Mouse (Mus musculus): ENCODE data around the gene Magi2.

Magi2 gene

GRCm38 (mm10) chr5:19933190-19933589 is 706.4 kb downstream of the Magi2 start:
- DNase-seq (ENCODE audit: low read depth, low spot score), result no peak

GRCm38 (mm10) chr5:19951102-19951501 is 724.3 kb downstream of the Magi2 start:
- no peak for DNase-seq (ENCODE audit: low read depth, low spot score)

DNA sequence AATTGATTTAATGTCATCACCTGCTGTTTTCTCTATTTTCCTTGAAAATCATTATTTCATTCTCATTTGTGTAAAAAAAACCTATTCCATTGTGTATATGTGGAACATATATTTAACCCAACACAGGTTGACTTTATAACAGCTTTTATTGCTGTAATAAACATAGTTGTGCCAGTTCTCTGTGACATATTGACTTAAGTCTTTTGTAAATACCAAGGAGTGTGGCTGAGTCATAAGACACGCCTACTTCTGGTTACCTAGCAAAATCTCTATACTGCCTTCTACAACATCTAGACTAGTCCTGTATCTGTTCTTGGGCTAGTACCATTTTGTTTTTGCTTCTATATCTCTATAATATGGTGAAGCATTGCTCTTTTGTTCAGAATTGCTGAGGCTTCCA is 737.3 kb downstream of the Magi2 start:
- DNase-seq (ENCODE audit: low read depth, low spot score), result no peak

- no peak for DNase-seq (ENCODE audit: low read depth, low spot score)
Observed at GRCm38 (mm10) chr5:19972736-19973135, 745.9 kb downstream of the Magi2 start.

- no peak for DNase-seq (ENCODE audit: low read depth, low spot score)
Observed at GRCm38 (mm10) chr5:19973852-19974251, 747.0 kb downstream of the Magi2 start.

GRCm38 (mm10) chr5:19981518-19981917 is 754.7 kb downstream of the Magi2 start:
- no peak for DNase-seq (ENCODE audit: low read depth, low spot score)

DNA sequence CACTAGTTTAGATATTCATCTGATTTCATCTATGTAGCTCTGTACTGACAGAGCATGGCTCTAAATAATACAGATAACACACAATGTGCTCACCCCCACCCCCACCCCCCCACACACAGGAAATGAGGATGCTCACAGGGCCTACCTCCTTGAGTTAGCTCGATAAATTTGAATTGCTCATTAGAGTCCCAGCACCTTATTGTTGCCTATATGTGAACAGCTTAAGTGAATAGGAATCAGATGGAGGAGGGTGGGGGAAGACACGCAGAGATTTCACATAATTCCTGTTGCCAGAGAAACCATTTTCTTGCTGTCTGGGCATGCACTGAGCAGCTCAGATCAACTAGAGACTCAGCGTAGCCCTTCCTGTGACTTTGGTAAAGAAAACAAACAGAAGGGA is 755.2 kb downstream of the Magi2 start:
- DNase-seq (ENCODE audit: low read depth, low spot score), result no peak

GRCm38 (mm10) chr5:19999486-19999885 is 772.6 kb downstream of the Magi2 start:
- no peak for DNase-seq (ENCODE audit: low read depth, low spot score)

DNA sequence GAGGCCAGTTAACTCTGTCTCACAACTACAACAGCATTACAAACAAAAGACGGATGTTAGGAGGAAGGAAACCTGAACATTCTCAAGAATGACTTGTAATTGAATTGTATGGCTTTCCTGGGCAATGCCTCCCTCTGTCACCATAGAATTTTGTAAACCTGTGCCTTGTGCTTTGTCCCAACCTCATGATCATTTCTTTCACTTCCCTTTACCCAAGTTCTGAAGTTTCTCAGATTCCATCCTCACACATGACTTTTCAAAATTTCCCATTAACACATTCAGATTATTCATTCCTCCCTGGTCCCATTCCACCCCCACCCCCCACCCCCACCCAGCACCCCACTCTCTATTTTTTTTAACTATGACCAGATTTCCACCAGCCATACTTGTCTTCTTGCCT is 773.1 kb downstream of the Magi2 start:
- no peak for DNase-seq (ENCODE audit: low read depth, low spot score)

DNA sequence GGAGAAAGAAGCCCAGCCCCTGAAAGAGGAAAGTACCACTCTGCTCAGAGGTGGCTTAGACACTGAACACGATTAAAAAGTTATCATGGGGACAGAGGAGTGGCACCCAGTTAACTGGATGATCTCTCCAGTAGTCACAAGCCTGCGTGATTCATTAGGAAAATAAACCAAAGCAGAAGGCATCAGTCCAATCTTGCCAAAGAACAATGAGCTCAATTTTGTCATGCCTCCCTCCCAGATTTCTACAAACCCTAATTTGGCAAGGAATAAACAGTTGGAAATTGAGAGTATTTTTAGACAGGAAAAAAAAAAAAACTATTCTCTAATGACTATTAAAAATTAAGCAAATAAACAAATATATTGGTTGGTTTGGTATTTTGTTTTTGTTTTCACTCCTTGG is 779.8 kb downstream of the Magi2 start:
- no peak for DNase-seq (ENCODE audit: low read depth, low spot score)

DNA sequence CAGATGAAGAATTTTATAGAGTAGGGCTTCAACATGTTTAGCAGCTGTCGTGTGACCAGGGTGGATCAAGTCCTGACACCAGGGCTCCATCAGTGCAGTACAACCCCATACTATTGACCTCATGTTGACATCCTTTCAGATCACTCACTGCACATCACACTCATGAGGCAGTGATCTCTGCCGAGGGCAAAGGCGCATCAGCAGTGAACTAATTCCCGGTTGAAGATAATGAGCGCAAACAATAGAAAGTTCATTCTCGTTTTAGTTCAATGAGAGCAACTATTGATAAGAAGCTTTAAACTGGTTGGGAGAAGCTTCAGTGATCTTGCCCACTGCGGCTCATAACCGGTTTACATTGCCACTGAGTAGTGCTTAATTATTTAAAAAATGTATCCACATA is 780.4 kb downstream of the Magi2 start:
- no peak for DNase-seq (ENCODE audit: low read depth, low spot score)

- no peak for DNase-seq (ENCODE audit: low read depth, low spot score)
Observed at GRCm38 (mm10) chr5:20010210-20010609, 783.4 kb downstream of the Magi2 start.

DNA sequence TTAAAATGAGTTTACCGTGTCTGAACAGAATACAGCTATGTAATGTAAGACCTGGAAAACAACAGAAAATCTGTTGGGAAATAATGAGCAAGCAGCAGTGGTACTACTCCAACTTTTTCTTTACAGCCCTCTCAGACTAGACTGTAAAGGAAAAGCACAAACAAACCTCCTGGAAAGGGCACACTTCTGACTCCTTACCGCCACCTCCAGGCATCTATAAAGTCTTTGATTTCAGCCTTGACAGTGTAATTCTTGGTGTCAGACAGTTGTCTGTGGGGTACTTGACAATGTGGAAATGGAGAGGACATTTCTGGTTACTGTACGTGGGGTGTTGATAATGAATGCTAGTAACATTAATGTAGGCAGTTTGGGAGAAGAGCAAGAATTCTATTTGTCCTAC is 791.2 kb downstream of the Magi2 start:
- DNase-seq (ENCODE audit: low read depth, low spot score), result no peak

DNA sequence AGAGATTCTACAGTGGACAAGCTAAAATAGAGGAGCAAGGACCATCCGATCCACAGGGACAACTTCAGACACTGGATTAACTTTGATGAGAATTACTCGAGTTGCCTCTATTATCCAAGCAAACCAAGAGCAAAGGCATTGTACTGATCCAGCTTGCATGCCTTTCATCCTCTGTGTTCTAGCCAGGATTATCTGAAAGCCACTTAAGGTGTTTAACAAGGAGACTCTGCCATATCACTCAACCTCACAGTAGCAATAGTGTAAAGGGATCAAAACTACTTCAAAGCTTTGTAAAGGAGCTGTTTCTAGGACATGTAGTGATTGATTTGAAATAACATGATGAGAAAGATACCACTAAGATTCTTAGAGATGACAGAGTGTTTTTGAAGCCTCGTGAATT is 819.8 kb downstream of the Magi2 start:
- no peak for DNase-seq (ENCODE audit: low read depth, low spot score)

DNA sequence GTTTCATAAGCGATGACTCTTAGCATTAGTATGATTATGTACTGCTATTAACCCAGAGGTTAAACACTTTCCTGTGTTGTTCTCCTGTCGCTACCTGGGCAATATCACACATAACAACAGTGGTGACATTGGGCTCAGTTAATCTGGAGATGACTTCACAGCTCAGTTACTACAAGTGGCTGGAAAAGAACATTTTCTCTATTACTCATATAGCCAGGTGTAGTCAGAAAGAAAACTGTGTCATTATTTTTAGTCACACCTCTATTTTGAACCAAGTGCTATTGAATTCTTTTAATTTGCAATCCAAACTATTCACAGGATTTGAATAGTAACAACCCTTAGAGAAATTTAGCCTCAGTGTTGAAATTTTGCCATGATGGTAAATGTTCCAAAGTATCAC is 821.5 kb downstream of the Magi2 start:
- no peak for DNase-seq (ENCODE audit: low read depth, low spot score)

DNA sequence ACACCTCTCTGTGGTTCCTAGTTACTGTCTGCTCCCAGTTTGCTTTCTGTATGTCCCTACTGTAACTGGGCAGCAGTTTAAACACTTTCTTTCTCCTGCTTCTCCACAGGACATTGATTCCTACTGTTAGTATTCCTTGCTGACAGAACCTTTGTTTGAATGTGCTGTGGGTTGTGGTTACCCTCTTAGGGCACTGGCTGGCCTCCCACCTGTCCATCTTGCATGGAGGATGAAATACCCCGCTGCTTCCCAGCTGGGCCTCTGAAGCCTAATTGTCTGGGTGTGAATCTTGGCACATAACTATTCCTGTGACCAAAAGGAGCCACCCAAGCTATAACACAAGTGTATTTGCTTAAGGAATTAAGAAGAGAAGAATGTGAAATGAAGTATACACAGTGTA is 823.4 kb downstream of the Magi2 start:
- no peak for DNase-seq (ENCODE audit: low read depth, low spot score)

- no peak for DNase-seq (ENCODE audit: low read depth, low spot score)
Observed at GRCm38 (mm10) chr5:20055000-20055399, 828.2 kb downstream of the Magi2 start.

DNA sequence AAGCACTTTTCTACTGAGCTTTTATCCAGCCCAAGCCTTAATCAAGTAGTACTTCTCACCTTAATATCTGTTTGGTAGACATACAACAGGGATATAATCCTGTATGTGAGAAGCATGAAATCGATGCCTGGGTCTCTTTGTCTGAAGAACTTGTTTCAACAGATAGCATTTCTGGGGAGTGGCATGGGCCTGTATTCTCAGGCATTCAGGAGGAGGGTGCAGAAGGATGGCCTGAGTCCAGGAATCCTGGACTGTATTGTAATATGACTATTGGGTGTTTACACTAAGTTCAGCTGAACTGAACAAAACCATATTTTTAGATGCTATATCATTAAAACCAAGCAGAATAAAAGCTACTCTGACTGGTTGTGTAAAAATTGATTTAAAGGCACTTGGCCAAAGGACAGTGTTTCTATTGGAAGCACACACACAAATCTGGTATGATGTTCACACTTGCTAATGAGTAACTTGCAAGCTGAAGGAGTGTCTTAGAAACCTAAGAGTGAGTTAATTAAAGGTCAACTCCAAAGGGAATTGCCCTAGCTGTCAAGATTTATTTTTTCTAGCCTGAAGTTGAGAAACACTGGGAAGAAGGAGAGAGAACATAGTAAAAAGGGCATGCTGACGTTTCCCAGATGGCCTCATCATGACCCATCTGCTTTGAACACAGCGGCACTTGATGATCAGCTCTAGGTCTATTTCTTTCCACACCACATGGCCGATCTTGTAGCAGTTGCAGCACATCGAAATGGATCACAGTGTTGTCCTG is 829.4 kb downstream of the Magi2 start:
- DNase-seq (ENCODE audit: low read depth, low spot score), result no peak

GRCm38 (mm10) chr5:20056856-20057255 is 830.0 kb downstream of the Magi2 start:
- no peak for DNase-seq (ENCODE audit: low read depth, low spot score)

GRCm38 (mm10) chr5:20062011-20062410 is 835.2 kb downstream of the Magi2 start:
- DNase-seq (ENCODE audit: low read depth, low spot score), result no peak

DNA sequence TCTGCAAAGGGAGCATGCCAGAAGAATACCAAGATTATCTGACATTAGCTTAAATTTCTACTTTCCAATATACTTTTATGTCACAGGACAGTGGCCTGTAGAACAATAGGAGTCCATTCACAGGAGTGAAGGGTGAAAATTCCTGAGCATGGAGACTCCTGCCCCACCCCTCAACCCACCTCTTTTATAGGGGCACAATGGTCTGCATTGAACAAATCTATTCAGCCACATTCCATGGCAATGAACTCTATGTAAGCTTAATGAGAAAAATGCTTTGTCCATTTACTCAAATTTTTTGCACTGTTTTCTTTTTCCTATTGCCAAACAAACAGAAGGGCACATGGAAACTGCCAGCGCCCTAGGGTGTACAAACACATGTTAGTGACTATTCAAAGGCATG is 838.2 kb downstream of the Magi2 start:
- DNase-seq (ENCODE audit: low read depth, low spot score), result no peak

- DNase-seq (ENCODE audit: low read depth, low spot score), result no peak
Observed at GRCm38 (mm10) chr5:20068496-20068895, 841.7 kb downstream of the Magi2 start.

- no peak for DNase-seq (ENCODE audit: low read depth, low spot score)
Observed at GRCm38 (mm10) chr5:20068921-20069486, 842.2 kb downstream of the Magi2 start.

DNA sequence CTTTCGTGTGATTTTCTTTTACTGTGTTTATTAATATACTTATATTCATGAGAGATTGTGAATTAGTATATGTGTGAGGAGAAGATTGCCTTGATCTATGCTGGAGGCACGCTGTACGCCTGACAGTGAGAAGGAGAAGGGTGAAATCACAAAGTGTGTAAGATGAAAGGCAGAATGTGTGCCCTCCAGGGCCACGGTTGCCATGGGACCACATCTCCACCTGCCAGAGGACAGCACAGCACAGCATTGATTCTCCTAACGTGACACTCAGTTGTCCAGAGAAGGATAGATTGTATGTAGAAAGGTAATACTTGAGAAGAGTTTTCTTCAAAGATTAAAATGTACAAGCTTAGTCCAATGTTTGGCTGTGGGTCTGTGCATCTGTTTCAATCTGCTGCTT is 847.3 kb downstream of the Magi2 start:
- no peak for DNase-seq (ENCODE audit: low read depth, low spot score)

All from c-Kit-negative CD71-positive TER-119-positive erythroid progenitor cells, embryonic 14.5 days (primary cell).